Mouse (Mus musculus) naive thymus-derived CD4-positive, alpha-beta T cell, adult 2 months (primary cell): ENCODE results near the gene Cbs.
"Not testable (repeated sequence)": the region's sequence is repeated elsewhere in the genome, so short reads cannot be mapped to it uniquely, and the experiment has no call there.

Experiments
- DNase-seq: peaks from one replicate; pipeline ENCODE4 v3.0.0-alpha.2; 2011; ENCODE audit warnings: low read depth

Cbs gene

DNA sequence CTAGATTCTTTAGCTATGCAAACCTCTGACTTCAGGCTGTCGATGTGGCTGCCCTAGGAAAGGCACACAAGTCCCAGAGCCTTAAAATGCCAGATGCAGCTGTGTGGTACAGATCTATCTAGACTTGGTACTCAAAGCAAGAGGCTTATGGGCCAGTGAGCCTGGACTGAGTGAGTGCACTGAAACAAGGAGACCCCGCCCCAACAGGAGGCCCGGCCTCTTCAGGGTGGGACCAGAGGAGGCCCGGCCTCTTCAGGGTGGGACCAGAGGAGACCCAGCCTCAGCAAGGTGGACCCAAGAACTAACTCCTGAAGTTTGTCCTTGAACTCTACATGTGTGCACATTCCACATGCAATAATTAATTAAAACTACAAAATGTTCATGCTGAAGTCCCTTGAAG is 5.9 kb upstream of the Cbs start:
- no peak for DNase-seq

DNA sequence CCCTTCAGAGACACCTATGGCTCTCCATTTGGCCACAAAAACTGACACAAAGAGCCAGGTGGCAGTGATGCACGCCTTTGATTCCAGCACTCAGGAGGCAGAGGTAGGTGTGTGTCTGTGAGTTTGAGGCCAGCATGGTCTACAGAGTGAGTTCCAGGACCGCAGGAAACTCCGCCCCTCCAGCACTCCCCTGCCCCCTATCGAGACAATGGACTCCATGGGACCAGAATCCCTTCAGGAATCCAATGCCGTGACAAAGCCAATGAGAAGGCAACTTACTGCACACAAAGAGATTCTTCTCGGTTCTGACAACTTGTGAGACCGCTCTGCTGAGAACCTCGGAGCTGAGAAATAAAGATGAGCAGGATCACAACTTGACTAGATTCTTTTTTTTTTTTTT is 5.3 kb upstream of the Cbs start:
- no peak for DNase-seq

DNA sequence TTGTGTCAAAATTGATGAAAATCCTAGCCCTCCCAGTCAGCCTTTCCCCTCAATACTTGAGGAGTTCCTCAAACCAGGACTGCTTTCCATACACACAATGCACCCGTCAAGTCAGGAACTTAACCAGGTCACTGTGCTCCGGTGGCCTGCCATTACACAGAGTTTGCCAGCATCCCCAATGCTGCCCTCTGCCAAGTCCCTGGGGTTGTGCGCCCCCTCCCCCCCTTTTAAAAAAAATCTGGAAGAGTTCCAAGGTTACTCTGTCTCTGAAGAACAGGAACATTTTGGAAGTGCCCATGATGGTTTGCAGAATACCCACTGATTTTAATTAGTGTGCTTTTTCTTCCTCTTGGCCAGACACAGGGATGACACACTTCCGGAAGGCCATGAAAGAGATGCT is 2.6 kb upstream of the Cbs start:
- DNase-seq, result no peak

DNA sequence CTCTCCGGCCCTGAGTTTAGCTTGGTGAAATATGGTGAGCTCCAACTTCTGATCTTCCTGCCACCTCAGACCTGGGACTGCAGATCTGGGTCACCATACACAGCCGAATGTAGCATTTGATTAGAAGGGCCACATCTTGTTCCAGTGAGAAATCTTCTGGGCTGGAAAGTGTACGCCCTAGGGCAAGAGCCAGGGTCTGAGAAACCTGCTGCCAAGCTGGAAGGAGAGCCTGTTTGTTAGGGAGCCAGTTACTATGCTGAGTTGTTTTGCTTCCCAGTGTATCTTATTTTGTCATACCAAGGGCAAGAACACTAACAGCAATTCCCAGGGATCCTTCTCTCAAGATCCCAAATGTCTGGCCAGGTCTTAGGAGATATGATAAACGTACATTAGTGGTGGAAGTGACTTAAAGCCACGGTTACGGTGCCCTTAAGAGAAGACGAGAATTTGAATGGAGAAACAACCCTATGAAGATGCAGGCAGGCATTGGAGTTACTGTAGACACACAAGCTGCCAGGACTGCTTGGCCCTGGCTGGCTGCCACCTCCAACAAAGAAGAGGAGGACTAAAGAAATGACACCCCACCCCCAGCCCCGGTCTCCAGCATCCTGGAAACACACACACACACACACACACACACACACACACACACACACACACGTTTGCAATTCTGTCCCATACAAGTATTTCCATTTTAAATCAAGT is 980 bp upstream of the Cbs start:
- no peak for DNase-seq

DNA sequence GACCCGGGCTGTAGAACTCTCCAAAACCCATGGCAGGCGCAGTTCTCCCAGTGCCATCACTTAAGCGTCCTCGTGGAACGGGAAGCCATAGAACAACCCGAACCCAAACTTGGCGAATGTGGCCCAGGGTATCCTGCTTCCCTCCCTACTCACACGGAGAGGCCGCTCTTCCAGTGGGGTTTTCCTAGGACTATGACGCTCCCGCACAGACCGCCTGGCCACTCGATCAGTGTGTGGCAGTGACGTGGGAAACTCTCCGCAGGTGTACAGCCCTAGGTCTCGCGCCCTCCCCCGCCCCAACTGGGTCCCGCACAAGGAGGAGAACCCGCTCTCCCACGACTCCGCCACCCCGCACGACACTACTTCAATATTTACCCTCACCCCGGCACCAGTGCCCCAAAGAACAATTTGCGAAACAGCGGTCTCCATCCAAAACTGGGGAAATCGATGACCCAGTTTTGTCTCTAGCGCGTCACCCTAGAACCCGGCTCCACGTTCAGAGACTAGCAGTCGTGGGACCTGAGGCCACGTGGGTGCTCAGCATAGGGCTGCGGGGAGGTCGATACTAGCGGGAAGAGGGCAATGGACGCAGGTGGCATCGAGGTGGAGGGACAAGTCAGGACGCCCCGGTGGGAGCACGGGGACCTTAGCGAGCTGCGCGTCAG is 629 bp downstream of the Cbs start:
- DNase-seq, result no peak

DNA sequence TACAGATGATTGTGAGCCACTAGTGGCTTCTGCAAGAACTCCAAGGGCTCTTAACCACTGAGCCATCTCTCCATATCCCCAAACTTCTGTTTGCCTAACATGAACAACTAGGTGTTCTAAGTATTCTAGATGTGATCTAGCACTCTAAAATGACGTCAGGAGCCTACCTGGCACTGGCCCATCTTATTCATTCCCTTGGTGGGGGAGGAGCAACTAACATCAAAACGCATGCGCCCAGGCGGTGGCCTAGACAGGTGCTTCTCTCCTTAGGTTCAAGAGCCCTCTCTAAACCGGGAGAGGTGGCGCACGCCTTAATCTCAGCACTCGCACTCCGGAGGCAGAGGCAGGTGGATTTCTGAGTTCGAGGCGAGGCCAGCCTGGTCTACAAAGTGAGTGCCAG is 1.3 kb downstream of the Cbs start:
- no peak for DNase-seq

DNA sequence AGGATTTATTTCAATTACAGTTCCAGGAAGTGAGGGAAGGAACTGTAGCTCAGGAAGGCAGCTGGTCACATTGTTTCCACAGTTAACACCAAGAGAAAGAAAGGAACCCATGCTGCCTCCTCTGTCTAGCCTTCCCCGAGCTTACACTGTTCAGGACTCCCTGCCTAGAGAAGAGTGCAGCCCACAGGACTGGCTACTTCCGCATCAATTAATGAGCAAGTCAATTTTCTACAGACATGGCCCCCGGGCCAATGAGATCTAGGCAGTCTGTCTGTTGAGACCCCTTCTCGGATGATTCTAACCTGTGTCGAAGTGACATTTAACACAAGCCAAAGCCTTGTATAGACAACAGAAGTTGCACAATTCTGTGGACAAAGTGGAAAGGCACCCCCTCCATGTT is 2.1 kb downstream of the Cbs start:
- DNase-seq, result no peak

DNA sequence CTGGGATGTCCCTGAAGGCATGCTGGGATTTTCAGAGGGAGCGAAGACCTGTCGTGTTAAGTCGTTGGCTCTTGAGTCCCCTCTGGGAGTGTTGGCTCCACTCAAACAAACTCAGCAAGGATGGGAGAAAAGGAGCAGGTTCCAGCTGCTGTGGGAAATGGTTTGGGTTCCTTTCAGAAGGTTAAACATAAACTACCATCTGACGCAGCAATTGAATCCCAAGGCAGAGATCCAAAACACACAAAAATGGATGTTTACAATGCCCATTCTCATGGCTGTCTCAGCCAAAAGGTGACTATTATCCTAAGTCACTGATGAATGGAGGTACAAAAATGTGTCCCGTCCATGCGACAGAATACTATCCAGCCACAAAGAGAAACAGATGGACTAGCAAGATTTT is 4.0 kb downstream of the Cbs start:
- DNase-seq, result no peak

DNA sequence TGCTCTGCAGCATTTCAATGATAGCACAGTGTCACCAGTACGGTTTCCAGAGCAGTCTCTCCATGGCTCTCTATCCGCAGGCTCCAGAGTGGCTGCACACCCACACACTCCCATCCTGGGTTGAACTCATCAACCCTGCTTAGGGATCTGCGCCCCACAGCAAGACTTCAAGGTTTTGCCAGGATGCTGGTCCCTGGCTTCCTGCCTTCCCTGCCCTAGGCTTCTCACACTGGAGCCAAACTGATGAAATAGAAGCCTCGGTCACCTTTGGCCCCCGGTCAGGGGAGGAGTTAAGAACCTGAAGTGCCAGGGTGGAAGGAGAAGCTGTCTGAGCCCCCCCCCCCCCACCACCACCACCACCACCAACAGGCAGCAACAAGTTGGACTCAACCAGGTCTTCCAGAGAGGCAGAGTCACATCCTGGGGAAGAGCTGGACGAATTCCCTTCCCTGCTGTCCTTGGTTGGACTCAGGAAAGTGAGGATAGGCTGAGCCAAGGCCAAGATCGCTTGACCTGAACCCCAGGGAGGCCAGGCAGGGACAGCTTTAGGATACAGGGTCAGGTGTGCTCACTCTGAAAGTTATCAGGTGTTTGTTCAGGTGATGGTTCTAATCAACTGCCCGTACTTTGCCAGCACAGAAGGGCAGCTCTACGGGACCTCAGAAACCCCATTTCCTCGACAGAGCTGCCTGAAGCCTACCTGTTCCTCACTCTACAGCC is 5.8 kb downstream of the Cbs start:
- no peak for DNase-seq

DNA sequence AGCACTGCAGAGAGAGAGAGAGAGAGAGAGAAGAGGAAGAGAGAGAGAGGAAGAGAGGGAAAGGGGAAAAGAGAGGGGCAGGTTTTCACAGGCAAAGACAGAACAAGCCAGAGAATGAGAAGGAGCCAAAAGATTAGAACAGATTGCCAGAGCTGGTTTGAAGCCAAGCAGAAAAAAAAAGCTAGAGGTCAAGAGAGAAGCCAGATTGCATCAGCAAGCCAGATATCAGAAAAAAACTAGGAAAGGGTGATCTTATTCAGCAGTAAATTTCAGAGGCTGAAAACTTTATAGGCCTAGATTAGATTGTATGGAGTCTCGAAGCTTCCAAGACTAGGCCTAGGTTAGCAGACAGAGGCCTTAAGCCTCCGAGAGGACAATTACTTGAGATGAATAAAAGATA is 9.1 kb downstream of the Cbs start:
- no peak for DNase-seq

DNA sequence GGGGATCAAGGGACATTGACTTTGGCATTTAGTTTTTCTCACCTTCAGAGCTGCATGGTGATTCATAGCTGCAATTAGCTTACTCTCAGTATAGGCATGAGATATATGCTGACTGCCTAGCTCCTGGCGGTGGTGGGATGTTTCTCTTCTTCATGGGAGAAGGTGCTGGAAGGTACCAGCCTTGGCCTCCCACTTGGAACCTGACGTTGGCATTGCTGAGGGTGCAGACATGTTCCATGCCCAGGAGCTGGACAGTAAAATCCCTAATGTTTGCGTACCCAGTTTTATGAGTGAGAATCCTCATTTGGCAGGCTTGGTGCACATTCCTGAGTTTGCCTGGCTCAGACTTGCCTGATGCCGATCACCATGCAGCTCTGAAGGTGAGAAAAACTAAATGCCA is 13.9 kb downstream of the Cbs start:
- no peak for DNase-seq

DNA sequence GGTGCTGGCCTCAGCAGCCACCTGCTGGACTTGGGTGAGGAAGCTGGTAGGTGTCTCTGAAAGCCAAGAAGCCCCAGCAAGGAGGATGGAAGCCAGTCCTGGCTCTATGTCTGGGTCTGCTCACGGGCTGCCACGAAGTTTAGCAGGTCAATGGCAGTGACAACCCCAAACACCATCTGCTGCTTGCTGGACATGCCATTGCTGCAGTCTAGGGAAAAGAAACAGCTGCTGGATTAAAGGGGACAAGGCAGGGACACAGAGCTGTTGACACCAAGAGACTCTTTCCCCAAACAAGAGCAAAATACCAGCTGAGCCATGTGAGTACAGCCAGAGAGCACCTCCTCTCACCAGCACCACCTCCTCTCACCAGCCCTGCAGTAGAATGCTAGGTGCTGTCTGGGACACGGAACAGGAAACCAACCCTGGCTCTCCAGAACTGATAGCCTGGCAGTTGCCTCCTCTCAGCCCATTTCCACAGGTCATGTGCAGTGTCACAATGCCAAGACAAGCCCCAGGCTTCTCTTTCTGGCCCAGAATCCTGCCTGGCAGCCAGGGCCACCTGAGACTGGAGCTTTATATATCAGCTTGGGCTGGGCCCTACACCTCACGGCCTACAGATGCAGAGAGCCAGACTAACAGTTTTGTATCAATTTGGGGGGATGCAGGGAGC is 23.8 kb downstream of the Cbs start:
- DNase-seq, result no peak

DNA sequence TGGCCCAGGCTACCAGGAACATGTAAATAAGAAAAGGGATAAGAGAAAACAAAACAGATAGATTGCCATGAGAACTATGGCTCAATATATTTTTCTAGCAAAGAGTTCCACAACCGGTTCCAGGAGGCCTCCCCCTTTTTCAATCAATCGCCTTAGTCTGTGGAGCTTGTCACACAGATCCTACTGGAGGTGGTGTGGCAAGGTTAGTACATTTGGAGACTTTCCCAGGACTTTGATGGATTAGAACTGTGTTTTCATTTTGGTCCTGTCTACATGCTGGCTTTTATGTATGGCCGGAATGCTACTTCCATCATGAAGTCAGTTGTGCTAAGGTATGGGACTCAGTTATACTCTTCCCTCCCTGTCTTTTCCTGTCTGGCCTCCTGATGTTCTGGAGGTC is 27.1 kb downstream of the Cbs start:
- no peak for DNase-seq

DNA sequence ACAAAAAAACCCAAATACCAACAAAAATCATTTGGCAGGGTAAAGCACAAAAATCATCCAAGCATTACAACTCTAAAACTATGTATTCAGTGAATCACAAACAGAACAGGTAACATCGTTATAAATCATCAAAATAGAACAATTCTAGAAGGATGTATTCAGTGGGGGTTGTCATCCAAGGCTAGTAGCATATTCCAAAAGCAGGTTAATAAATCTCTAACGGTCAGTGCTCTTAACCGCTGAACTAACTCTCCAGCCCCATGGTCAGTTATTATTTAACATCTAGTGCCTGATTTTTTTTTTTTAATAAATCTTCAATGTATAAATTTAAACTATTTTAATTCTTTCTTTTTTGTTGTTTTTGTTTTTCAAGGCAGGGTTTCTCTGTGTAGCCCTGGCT is 27.9 kb downstream of the Cbs start:
- not testable (repeated sequence) for DNase-seq

DNA sequence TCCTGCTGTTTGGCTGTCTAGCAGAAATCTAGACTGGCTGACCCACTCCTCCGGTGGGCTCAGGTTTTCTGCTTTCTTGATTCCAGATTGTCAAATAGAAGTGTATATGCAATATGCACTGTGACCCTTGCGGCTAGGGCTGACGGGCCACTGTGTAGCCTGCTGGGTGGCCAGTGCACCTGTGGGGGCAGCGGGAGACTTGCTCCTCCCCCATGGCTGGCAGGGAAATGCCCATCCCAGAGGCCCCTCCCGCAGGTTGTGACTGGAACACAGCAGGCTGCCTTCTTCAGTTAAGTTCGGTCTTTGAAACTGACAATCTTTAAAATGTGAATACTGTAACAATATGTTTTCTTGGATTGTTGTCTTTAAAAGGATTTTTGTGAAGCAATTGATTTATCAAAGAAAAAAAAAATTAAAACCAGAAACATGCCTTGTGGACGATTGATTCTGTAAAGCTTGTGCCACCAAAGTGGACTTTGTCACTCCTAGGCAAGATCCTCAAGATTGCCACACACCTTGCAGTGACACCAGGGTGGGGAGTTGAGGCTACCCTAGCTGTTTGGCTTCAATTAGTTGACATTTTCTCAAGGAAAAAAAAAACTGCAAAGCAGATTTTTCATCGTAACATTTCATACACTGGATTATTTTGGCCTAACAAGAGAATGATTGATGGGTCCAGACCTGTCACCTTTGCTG is 29.6 kb downstream of the Cbs start:
- no peak for DNase-seq

DNA sequence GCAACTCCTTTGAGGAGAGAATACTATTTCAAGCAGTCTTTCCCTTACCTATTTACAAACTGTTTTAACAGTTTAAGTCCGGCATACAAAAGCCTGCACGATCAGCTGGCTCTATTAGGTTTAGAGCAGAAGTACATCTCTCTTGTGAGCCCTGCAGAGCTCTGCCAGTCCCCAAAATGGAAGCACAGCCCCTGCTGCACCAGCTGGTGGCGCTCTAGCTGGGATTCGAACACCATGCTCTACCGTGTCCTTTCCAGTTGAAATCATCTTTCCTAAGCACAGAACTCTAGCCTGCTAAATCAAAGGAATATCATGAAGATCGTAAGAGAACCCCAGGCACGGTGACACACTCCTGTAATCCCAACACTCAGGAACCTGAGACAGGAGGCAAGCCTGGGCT is 30.6 kb downstream of the Cbs start:
- no peak for DNase-seq

DNA sequence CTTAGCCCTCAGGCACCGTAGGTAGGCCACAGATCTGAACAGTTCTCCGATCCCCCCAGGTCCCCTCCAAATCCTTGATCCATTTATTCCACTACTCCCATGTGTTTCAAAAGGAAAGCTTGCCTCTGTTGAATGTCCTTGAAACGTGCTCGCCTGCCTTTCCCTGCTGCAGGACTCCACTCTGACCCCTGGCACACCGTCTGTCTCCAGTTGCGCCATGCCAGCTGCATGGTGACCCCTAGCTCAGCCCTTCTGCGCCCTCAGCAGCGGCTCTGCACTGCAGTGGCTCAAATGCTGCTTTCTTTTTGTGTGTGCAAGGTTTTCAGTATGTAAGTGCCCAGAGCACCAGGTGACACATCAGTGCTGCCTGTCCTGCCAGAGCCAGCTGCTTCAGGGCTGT is 38.4 kb downstream of the Cbs start:
- no peak for DNase-seq

DNA sequence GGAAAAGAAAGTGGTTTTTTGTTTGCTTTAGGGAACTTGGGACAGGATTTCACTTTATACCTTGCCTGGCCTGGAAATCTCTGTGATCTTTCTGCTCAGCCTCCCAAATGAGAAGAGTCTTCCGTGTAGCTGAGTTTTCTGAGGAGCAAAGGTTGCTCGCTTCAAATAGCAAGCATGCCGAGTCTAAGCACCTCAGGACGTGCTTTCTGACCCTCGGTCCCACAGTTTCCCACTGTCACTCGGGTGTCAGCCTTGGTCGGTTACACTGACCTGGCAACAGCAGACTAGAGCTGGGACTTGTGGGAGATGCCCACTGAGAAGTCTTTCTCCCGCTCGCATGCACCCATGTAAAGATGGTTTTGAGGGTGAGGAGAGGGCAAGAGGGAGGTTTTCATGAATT is 39.1 kb downstream of the Cbs start:
- DNase-seq, result no peak

DNA sequence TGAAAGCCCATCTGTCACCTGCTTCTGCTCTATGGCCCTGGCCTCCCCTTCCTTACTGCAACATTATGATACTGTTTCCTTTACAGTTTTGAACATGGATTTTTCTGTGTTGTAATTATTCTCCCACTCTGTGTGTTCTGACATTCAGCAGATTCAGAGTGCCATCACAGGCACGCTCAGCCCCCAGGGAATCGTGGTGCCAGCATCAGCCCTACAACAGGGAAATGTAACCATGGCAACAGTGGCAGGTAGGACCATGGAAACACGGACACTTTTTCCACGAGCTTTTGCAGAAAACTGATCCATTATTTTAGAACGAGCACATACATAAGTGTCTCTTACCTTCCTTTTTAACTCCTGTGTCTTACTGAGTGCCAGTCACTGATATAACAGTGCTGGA is 42.0 kb downstream of the Cbs start:
- DNase-seq, result no peak

DNA sequence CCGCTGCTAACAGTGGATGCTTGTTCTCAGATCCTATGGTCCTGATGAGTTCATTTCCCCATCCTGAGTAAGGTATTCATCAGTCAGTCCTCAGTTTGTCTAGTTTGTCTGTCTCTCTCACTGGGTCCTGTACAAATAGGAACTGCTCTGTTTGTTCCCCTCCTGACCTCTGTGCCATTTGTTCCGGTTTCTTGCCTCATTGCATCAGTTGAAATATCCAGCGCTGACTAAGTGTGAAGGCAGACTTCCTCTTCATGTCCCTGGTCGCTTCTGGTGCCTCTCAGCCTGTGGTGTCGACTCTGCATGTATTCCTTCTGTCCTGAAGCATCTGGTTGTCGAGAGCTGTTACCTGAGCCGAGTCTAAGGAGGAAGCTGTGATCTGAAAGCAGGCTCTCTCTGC is 42.4 kb downstream of the Cbs start:
- no peak for DNase-seq

DNA sequence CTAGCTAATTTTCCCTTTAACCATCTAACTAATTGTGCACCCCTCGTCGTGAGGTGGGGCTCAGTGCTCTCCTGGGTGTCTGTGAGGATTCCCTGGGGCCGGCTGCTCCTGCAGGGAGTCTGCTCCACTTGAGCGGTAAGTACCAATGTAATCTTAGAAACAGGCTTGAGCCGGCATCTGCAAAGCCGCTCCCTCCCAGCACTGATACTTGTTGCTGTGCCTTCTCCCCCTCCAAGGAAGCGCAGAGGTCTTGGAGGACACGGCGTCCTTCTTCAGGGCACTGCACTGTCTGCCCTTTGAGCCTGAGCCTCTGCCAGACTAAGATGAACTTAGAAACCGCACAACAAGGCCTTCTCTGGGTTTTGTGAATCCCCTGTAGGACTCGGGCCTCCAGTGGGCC is 46.2 kb downstream of the Cbs start:
- DNase-seq, result no peak

DNA sequence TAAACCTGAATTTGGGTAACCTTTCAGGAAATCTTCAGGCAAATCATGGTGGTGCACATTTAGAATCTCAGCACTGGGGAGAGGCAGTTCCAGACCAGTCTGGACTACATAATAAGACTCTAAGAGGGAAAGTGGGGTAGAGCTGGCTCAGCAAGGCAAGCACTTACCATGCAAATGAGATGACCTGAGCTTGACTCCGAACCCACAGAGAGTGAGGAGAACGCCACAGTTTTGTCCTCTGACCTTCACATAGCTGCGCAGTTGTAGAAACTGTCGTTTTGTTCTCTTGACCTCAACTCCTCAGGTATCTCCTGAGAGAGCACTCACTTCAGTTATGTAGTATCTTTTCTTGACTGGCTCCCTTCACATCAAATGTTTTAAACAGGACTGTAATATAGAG is 48.3 kb downstream of the Cbs start:
- DNase-seq, result no peak
